Mouse (Mus musculus) common myeloid progenitor, adult 5-6 weeks (primary cell): ENCODE data around the gene Bud13. TPM values are rescaled to one million over a fixed set of nuclear protein-coding genes. Genes with fewer than 3 reads are reported as not detected.

Experiments
- ATAC-seq: replicated peaks from 2 replicates; pipeline ENCODE4 v1.8.0; 2016; ENCODE audit warnings: low read depth, mild to moderate bottlenecking, moderate TSS enrichment, inconsistent platforms; ENCODE audit not compliant: poor library complexity, severe bottlenecking
- total RNA-seq: library from RNA; stranded (forward); fragments of 200-1000, 187-1606 nt; gene quantifications from 2 replicates; pipeline ENCODE4 v1.2.3, GENCODE M21; 2017

The Bud13 gene
- total RNA-seq: 12.1 and 16.4 TPM in 2 replicates

DNA sequence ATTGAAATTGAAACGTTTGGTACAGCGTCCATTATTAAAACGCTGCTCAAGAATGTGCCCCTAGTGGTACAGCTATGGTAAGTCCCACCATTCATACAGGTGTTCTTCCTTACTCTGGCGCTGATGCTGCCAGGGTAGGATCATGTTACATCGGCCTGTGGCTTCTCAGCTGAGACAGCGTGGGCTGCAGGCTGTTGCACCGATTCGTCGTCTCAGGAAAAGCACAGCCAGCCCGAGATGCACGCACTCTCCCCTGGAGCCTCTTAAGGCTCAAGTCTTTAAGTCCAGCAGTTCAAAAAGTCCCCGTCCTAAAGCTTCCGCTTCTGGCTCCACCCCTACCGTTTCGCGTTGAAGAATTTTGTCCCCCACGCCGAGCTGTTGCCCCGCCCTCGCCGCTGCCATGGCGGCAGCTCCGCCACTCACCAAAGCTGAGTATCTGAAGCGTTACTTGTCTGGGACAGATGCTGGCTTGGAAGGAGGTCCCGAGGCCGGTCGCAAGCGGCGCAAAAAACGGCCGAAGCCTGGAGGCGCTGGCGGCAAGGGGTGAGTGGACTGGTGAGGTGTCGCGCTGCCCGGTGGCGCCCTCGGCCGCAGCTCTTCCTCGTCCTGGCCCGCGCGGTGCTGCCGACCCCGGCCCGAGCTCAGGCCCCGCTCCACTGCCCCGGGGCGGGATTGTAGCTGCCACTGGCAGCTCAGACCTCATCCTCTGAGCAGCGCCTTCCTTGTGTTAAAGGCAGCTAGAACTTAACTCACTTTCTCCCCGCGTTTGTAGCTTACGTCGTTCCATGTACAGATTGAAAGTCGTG, at the start of gene Bud13:
TSS of gene Bud13 (plus strand) at position 378 of the 806 bp plus-strand sequence.
- peak; percentile 97 for ATAC-seq

DNA sequence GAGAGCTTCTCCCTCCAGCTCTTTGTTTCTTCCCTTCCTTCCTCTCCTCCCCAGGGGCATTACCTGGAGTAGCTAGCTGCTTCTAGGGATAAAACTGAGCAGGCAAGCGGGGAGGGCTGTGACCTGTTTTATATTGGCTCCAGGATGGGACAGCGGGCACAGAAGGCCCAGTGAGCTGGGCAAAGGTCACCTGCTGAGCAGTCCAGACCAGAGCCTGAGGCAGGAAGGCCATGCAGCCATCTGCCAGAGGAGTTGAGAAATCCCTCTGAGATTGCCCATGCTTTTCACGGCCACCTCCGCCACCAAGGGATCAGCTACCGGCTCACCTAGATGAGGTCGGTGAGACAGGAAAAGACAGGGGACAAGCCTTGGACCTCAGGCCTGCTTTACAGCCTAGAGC, 47.6 kb upstream of the Bud13 start:
- no peak for ATAC-seq

DNA sequence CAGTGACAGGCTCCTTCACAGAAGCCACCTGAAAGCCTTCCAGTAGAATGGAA, 47.4 kb upstream of the Bud13 start, which contains the start of gene Apoc3:
TSS of gene Apoc3 (minus strand) at position 41 of the 53 bp plus-strand sequence.
- no peak for ATAC-seq

DNA sequence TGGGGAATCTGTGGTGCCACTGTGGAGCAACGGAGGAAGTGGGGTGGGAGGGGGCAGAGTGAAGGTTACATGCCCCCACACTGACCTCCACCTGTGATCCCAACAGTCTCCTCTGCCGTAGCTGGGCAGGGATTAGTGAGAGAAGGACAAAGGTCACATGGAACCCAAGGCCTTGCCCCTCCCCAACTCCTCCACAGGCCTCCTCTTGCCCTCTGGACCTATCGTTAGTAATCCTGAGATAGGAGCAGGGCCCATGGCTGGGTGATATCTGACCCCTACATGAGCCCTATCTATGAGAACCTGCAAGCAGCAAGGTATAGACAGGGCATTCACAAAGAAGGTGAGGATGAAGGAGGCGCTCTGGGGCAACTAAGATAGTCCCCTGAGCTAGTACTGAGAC, 47.2 kb upstream of the Bud13 start:
- ATAC-seq: no peak

DNA sequence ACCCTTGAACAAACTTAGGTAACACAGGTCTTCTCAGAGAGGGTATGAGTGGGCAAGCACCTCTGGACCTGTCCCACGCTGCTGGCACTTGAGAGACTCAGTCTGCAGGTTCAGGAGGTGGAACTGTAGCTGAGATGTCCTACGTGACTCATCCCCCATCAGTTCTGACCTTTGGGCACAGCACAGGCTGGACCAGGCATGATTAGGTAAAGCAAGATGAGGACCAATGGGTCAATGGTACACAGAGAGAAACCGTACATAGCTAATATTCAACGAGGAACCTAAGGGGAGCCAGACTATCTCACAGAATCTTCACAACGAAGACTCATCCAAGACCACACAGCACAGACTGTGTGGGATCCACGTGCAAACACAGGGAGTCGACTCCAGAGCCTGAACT, 44.0 kb upstream of the Bud13 start:
- no peak for ATAC-seq

DNA sequence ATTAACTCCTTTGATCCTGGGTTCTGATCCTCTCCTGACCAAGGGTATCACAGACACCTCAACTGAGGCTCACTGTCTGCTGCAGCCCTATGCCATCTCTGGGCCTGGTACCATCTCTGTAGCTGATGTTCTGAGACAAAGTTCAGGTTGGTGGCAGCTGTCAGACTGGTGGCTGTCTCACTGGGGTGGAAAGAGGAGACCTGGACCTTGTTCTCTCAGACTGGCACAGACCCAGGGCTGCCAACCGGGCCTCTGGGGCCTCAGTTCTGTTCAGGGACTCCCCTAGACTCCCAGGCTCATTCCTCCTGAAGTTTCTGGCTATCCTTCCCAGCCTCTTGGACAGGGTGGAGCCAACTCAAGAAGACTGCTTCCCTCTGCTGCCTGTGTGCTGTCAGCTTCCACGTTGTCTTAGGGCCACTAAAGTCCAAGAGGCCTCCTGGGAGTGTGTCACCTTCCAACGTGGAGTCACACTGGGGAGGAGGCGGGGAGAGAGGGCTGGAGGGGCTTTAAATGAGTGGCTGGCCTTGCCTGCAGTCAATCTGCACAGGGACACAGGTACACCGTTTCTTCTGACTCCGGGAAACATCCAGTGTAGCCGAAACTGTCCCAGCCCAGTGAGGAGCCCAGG, 42.2 kb upstream of the Bud13 start, which contains the start of gene Apoa4:
TSS of gene Apoa4 (plus strand) at position 171 of the 628 bp plus-strand sequence.
- no peak for ATAC-seq

DNA sequence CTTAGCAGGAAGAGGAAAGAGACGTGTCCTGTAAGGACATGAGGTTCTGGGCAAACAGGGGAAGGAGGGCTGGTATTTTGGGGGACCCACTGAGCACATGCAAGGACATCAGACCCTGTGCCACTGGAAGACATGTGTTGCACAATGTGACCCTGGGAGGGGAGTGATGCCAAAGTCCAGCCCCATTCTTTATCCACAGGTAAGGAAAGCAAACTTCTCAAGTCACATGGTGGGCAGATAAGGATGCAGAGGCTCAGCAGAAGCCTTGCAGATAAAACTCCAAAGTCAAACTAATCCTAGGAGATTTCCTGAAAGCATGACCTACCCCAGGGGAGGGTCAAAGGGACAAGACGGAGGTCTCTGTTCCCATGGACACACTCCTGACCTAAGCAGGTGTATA, 41.0 kb upstream of the Bud13 start:
- no peak for ATAC-seq

DNA sequence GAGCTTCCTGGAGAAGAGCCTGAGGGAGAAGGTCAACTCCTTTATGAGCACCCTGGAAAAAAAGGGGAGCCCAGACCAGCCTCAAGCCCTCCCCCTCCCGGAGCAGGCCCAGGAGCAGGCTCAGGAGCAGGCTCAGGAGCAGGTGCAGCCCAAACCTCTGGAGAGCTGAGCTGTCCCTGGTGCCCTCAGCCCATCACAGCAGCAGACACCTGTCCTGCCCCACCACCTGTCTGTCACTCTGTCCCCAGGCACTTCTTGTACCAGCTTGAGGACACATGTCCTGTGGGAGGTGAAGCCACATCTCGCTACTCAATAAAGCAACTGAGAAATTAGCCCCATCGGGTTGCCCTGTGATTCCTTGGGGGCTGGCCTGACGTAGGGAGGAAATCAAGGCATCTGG, 39.7 kb upstream of the Bud13 start:
- no peak for ATAC-seq

DNA sequence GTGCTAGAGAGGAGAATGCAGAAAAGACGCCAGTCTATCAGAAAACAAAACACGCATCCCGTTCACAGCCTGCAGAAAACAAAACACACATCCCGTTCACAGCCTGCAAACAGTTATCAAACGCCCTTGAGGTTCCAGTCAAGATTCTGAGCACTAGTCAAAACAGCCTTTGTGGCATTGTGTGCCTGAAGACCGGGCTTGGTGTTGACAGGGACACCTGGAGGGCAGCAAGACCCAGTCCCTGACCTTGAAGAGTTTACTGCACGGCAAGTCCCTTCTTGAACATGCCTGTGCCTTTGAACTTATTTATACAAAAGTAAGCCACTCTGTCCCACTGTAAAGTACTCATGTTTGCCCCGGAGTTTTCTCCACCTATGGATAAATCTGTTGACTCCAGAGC, 39.2 kb upstream of the Bud13 start:
- ATAC-seq: no peak

DNA sequence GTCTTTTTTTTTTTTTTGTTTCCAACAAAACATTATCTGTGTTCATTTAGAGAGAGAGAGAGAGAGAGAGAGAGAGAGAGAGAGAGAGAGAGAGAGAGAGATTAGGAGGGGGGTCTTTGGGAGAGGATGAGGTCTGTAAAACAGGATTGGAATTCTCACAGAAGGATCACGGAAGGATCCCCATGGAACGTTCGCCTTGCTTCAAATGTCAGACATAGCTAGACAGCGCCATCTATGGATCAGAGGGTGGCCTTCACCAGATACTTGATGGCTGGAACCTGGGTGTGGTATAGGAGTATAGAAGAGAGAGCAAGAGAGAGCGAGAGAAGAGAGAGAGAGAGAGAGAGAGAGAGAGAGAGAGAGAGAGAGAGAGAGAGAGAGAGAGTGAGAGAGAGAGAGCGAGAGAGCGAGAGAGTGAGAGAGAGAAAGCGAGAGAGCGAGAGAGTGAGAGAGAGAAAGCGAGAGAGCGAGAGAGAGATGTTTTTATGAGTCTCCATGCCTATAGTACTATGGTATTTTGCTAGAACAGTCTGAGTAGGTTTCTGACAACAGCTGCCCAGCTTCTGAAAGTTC, 36.0 kb upstream of the Bud13 start:
- ATAC-seq: peak; percentile 93

DNA sequence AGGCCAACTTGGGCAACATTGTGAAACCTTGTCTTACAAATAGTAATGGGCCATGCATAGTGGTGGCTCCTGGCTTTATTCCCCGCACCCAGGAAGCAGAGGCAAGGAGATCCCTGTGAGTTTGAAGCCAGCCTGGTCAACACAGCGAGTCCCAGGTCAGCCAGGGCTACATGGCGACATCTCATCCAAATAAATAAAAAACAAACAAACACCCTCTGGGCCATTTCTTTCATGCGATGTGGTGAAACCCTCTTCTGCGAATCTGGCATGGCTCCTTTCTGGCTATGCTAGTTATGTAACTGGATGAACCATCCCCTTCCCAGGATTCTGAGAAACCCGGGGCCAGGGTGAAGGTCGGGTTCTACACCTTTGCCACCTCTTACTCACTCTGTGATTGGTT, 26.6 kb upstream of the Bud13 start:
- ATAC-seq: no peak

DNA sequence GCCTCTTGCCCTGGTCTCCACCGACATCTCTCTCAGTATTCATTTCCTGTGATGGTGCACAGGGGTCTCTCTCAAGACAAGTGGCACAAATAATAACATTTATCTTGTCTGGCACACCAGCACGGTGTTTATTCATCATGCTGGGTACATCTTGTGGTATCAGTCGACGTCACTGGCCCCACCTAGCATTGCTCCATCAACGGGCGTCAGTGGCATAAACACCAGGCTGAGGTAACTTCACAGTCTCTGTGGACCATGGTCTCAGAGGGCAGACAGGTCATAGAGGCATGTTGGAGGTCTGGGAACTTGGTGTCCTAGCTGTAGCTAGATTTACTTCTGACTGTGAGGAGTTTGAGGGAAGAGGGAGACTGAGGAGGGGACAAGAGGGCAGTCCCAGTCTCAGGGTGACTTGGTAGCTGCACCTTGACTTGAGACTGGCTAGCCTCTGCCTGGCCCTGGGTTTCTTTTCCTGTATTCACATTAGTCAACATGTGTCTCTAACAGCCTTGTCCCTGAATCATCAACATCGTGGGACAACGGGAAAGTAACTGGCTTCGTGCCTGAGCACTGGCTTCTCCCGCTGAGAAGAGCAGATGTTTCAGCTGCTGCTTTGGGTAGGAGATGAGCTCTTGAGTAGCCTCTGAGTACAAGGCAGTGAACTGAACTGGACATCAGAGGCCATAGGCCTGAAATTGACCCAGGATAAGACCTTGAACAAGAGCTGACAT, 26.0 kb upstream of the Bud13 start:
- no peak for ATAC-seq

DNA sequence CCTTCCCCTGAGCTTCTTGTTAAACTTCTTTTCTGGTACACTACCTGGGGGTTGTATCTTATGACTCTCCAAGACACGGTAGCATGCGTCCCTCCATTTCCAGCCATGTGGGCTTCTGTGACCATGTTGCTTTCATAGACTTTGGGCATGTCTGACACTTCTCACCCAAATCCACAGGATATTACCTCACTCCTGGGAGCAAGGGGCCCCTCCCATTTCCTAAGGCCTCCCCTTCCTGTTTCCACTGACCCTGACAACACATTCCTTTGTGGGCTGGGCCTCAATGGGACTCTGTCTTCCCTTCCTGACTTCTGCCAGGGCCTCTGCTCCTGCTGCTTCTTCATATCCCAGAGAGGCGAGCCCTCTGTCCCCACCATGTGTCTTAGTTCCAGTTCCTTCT, 25.3 kb upstream of the Bud13 start:
- peak; percentile 83 for ATAC-seq

DNA sequence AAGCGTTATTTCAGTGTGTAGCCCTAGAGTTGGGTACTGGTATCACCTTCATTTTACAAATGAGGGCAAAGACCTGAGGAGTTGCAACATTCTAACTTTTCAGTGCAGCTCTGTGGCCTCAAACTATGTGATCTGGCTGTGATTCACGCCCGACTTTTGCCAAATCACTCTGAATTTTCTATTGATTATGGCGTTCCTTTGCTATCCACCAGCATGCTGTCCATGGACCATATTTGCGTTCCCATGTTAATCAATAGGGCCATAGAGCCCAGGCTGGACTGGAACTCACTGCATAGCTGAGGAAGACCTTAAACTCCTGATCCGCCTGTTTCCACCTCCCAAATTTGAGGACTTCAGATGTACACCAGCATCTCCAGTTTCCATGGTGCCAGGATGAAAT, 23.7 kb upstream of the Bud13 start:
- ATAC-seq: no peak

DNA sequence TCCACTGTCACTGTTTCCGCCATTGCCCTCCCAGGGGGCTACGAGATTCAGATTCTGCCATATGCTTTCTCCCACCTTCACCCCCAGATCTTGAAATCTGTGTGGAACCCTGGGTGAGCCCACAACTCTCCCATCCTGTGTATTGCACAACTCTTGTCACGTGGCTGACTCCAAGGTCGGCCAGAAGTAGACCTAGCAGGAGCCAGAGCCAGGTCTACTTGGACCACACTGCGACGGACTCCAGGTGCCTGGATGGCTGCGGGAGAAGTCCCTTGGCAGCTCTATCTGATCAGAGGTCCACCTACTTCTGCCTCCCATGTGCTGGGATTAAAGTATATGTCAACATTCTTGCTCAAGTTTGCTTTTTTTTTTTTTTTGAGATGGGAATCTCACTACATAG, 21.7 kb upstream of the Bud13 start:
- no peak for ATAC-seq

DNA sequence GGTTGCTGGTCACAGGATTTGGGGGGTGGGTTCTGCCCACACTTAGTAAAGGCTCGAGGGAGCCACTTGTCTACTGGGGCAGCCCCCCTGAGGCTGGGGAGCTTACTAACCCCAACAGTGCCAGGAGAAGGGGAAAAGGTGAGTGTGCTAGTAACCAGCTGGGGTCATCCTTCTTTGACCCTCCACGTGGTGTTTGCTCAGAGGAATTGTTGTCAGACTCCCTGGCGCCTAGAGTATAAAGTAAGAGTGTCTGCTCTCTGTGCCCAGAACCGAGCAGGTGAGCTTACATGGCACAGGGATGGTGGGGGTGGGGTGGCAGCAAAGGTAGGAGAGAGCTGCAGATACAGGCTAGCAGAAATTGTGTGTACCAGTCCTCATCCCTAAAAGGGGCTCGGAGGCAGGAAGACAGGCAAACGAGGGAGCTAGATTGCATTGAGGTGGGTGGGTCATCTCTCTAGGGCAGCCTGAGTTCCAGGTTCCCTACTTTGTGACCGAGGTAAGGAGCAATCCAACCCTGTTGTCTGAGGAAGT, 14.4 kb upstream of the Bud13 start, which contains the start of gene Apoa5:
TSS of gene Apoa5 (plus strand) at position 291 of the 531 bp plus-strand sequence.
- ATAC-seq: no peak

DNA sequence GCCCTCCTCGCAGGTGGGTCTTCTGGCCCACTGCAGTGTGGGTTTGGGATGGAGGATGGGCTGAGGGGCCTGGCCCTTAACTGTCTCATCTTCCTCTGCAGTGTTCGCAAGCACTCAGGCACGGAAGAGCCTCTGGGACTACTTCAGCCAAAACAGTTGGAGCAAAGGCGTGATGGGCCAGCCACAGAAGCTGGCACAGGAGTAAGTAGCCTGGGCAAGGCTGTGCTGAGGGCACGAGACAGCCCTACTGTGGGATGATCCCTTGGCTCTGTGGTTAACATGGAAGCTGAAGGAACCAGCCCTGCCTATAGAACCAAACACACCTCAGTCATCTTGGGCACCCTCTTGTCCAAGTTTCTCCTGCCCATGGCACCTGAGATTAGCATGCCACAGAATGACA, 13.7 kb upstream of the Bud13 start:
- ATAC-seq: no peak

DNA sequence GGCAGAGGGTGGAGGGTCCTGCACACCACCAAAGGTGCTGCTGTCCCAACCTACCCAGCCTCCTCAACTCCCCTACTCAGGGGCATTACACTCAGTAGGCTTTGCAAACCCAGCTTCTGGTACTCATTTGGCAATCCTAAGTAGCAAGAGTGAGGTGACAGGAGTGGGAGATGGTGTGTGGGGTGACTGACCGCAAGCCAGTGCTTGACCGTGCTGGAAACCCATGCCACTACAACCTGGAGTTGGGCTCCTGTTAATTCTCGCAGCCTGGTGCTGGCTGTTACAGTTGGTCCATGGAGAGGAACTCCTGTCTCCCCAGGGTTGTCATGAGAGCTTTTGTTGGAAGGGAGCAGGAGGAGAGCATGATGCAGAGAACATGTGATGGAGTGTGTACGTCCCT, 12.0 kb upstream of the Bud13 start:
- ATAC-seq: no peak

DNA sequence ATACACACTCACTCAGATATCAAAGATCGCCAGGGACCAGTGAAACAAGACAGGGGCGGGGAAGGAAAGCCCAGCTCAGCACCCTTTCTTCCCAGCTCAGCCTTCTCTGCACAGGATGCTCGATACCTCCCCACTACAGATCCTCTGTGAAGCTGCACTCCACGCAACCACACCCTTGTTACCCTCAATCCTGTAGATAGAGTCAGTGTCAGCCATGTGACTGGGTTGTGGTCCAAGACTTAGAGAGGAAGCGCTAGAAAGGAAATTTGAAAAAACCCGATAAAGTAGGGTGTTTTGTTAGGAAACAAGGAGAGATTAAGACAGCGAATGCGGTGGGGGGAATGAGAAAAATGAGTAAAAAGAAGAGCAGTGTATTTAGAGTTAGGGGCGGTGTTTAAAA, 10.7 kb upstream of the Bud13 start:
- ATAC-seq: peak; percentile 73

DNA sequence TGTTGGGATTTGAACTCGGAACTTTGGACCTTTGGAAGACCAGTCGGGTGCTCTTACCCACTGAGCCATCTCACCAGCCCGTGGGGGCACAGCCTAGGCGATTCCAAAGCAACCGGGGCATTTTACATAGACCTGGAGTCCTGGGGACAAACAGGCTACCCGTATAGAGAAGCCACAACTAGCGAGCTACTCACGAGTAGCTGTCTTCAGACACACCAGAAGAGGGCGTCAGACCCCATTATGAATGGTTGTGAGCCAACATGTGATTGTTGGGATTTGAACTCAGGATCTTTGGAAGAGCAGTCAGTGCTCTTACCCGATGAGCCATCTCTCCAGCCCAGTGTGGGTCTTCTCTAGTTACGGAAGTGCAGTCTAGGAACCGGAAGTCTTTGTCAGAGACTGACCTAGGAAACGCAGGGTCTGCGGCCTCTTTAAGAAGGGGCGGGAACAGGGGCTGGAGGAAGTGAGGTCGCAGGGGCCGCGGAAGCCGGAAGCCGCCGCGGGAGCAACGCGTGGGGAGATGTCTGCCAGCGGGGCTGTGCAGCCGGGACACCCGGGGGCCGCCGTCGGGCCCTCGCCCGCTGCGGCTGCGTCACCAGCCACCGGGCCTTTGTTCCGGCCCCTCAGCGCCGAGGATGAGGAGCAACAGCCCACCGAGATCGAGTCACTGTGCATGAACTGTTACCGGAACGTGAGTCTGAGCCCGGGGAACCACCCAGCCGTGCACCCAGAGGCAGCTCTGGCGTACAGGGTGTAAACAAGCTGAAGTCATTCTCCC, 9.9 kb upstream of the Bud13 start, which contains the start of gene Zpr1:
TSS of gene Zpr1 (plus strand) at position 388 of the 778 bp plus-strand sequence.
- ATAC-seq: peak; percentile 89
